Mouse (Mus musculus): Measurements from ENCODE around the gene Gm49721.
"Not testable (repeated sequence)": the region's sequence is repeated elsewhere in the genome, so short reads cannot be mapped to it uniquely, and the experiment has no call there.

- not testable (repeated sequence) for TF ChIP-seq CTCF (conservative IDR thresholded peaks at IDR 0.05; ENCODE audit: low read length); POU5F1 (IDR thresholded peaks at IDR 0.05; ENCODE audit: borderline replicate concordance, low read length); NANOG (IDR thresholded peaks at IDR 0.05; ENCODE audit: borderline replicate concordance, low read length)
These were observed 5.8 kb upstream of the Gm49721 start for GRCm38 (mm10) chr17:6972836-6973396.
